Mouse (Mus musculus): Measurements from ENCODE around the gene Fat1. TPM values are rescaled to one million over a fixed set of nuclear protein-coding genes. Genes with fewer than 3 reads are reported as not detected.

Gene Fat1
- polyA plus RNA-seq, 1 experiment from 2014 or later, result 13.3 TPM

DNA sequence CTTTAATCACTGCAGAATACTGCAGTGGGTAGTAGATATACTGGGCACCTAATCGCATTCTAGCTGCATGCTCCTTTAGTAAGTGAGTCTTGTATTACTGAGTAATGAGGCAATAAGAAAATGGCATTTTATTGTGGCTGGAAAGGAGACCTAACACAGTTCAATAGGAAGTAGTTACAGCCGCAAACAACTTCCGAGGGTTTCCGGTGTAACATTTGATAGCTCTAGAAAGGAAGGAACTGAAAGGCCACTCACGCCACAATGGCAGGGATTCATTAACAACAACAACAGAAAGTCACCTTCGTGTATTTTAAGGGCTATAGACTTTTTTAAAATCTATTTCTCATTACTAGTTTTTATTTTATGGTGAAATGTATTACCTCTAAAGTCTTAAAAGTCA lies 62.6 kb downstream of the Fat1 start:
- DNase-seq (ENCODE audit: low spot score) (peak; percentile 69), ATAC-seq (replicated peaks; ENCODE audit: low FRiP score, low read depth) (no peak)
- Histone ChIP-seq H3K9me3 (replicated peaks; ENCODE audit: low read length) (no peaks in the 10 kb centered on the region), H3K4me1 (replicated peaks; ENCODE audit: insufficient read depth, low read length) (peaks cover 31% of the 10 kb centered on the region), H3K36me3 (ENCODE audit: insufficient read depth, low read length) (no peaks in the 10 kb centered on the region), H3K27ac (peak overlapping the region; percentile 77), H3K9ac (ENCODE audit: low read depth, low read length) (no peak overlapping the region), H3K27me3 (ENCODE audit: insufficient read depth, low read length) (no peaks in the 10 kb centered on the region), H3K4me2 (ENCODE audit: low read length) (peak overlapping the region; percentile 32; the same call in 1 of the 2 replicates), H3K4me3 (replicated peaks; ENCODE audit: low read depth, low read length) (no peak overlapping the region)
- 23% methylated on average over 6 of the region's 6 CpGs for WGBS
- no peak for TF ChIP-seq CTCF (IDR thresholded peaks at IDR 0.05; ENCODE audit: low read depth)

DNA sequence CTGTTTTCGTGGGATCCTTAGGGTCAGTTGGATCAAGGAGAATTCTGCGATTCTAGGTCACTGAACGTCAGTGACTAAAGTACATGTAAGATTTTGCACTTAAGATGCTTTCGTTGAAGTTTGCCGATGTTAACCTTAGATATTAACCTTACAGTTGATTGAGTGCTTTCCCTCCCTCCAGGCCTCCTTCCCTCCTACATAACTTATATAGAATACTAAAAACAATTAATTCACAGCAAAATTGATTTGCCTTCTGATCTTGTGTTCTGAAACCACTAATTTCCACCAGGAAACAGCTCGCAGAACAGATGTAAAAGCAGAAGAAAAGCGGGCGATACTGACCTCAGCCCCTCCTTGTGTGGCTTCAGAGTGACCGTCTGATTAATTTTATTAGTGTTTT lies 63.0 kb downstream of the Fat1 start:
- no peak for ATAC-seq (replicated peaks; ENCODE audit: low FRiP score, low read depth)
- H3K4me1 ChIP-seq (replicated peaks; ENCODE audit: insufficient read depth, low read length), result peaks cover 35% of the 10 kb centered on the region
- H3K4me2 ChIP-seq (ENCODE audit: low read length), result peak overlapping the region; percentile 32
- H3K9me3 ChIP-seq (replicated peaks; ENCODE audit: low read length), result no peaks in the 10 kb centered on the region
- H3K36me3 ChIP-seq (ENCODE audit: insufficient read depth, low read length), result no peaks in the 10 kb centered on the region
- TF ChIP-seq CTCF (IDR thresholded peaks at IDR 0.05; ENCODE audit: low read depth), result no peak
- no peak overlapping the region for H3K4me3 ChIP-seq (replicated peaks; ENCODE audit: low read depth, low read length)
- WGBS, result 15% methylated on average over 9 of the region's 9 CpGs
- no peak overlapping the region for H3K9ac ChIP-seq (ENCODE audit: low read depth, low read length)
- peak overlapping the region; percentile 77 for H3K27ac ChIP-seq
- no peaks in the 10 kb centered on the region for H3K27me3 ChIP-seq (ENCODE audit: insufficient read depth, low read length)
- no peak for DNase-seq (ENCODE audit: low spot score)

DNA sequence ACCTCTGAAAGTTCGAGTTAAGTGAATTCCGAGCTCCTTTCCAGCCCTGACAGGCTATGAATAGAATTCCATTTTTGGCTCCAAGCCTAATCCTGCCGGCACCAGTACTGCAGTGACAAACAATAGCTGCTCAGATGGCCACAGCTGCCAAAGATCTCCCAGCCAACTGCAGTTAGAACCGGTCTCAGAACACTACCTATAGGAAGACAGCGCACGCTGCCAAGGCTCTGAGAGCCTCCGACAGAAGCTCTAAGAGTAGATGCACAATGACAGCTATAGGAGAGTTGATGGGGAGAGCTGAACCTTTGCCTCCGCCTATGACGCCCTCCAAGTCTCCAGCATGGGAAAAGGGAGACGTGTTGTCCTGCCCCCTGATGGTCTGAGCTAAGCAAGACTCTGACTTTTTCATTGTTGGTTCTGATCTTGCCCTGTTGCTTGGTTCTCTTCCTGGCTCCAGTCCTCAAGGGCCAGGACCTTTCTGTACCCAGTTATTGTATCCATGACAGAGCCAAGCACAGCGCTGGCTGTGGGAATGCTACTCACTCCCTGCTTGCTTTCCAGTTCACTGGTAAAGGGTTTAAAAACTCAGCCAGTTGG lies 63.5 kb downstream of the Fat1 start:
- DNase-seq (ENCODE audit: low spot score), result peak; percentile 94
- H3K27me3 ChIP-seq (ENCODE audit: insufficient read depth, low read length), result no peaks in the 10 kb centered on the region
- H3K4me1 ChIP-seq (replicated peaks; ENCODE audit: insufficient read depth, low read length), result peaks cover 36% of the 10 kb centered on the region
- TF ChIP-seq CTCF (IDR thresholded peaks at IDR 0.05; ENCODE audit: low read depth), result peak; percentile 54; the same call in 1 of the 2 replicates
- H3K9me3 ChIP-seq (replicated peaks; ENCODE audit: low read length), result no peaks in the 10 kb centered on the region
- peak overlapping the region; percentile 77 for H3K27ac ChIP-seq
- no peaks in the 10 kb centered on the region for H3K36me3 ChIP-seq (ENCODE audit: insufficient read depth, low read length)
- no peak overlapping the region for H3K9ac ChIP-seq (ENCODE audit: low read depth, low read length)
- 17% methylated on average over 11 of the region's 11 CpGs for WGBS
- 0 out of 2 replicates have a peak overlapping the region, but pooled peaks have one; percentile 2 for H3K4me3 ChIP-seq (replicated peaks; ENCODE audit: low read depth, low read length)
- peak overlapping the region; percentile 32 for H3K4me2 ChIP-seq (ENCODE audit: low read length)
- peak; percentile 78 for ATAC-seq (replicated peaks; ENCODE audit: low FRiP score, low read depth)

GRCm38 (mm10) chr8:45001577-45002197 lies 66.4 kb downstream of the Fat1 start:
- Histone ChIP-seq H3K27ac (peak overlapping the region; percentile 62), H3K9me3 (replicated peaks; ENCODE audit: low read length) (no peaks in the 10 kb centered on the region), H3K9ac (ENCODE audit: low read depth, low read length) (no peak overlapping the region), H3K27me3 (ENCODE audit: insufficient read depth, low read length) (no peaks in the 10 kb centered on the region), H3K36me3 (ENCODE audit: insufficient read depth, low read length) (no peaks in the 10 kb centered on the region), H3K4me2 (ENCODE audit: low read length) (no peak overlapping the region), H3K4me3 (replicated peaks; ENCODE audit: low read depth, low read length) (no peak overlapping the region), H3K4me1 (replicated peaks; ENCODE audit: insufficient read depth, low read length) (peaks cover 31% of the 10 kb centered on the region)
- no peak for TF ChIP-seq CTCF (IDR thresholded peaks at IDR 0.05; ENCODE audit: low read depth)
- ATAC-seq (replicated peaks; ENCODE audit: low FRiP score, low read depth) (peak; percentile 77), DNase-seq (ENCODE audit: low spot score) (peak; percentile 72)
- 32% methylated on average over 8 of the region's 8 CpGs for WGBS

- H3K9me3 ChIP-seq (replicated peaks; ENCODE audit: low read length), result no peaks in the 10 kb centered on the region
- peak overlapping the region; percentile 62 for H3K27ac ChIP-seq
- no peak overlapping the region for H3K4me2 ChIP-seq (ENCODE audit: low read length)
- no peak overlapping the region for H3K4me3 ChIP-seq (replicated peaks; ENCODE audit: low read depth, low read length)
- ATAC-seq (replicated peaks; ENCODE audit: low FRiP score, low read depth), result no peak
- H3K36me3 ChIP-seq (ENCODE audit: insufficient read depth, low read length), result no peaks in the 10 kb centered on the region
- DNase-seq (ENCODE audit: low spot score), result no peak
- WGBS, result 70% methylated on average over 4 of the region's 4 CpGs
- no peak for TF ChIP-seq CTCF (IDR thresholded peaks at IDR 0.05; ENCODE audit: low read depth)
- H3K27me3 ChIP-seq (ENCODE audit: insufficient read depth, low read length), result no peaks in the 10 kb centered on the region
- H3K9ac ChIP-seq (ENCODE audit: low read depth, low read length), result no peak overlapping the region
- peaks cover 31% of the 10 kb centered on the region for H3K4me1 ChIP-seq (replicated peaks; ENCODE audit: insufficient read depth, low read length)
Observed at GRCm38 (mm10) chr8:45002686-45003085, 67.4 kb downstream of the Fat1 start.

DNA sequence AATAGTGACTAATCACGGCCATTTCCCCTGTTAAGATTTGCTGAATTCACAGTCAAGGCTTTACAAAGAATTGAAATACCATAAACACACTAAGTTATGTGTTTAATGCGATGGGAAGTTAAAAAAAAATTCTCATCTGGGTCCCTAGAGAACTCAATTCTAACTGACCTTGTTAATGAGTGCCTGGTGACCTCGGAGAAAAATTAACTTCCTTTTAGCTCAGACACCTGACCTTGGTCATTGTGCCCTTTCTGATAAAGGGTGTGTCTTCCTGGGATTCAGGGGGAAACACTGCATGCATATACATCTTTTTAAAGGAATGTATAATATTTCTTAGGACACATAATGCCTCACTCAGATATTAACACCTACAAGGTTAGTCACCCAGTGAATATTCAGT lies 68.8 kb downstream of the Fat1 start:
- peaks cover 24% of the 10 kb centered on the region for H3K4me1 ChIP-seq (replicated peaks; ENCODE audit: insufficient read depth, low read length)
- no peak overlapping the region for H3K4me3 ChIP-seq (replicated peaks; ENCODE audit: low read depth, low read length)
- H3K27me3 ChIP-seq (ENCODE audit: insufficient read depth, low read length), result no peaks in the 10 kb centered on the region
- H3K9me3 ChIP-seq (replicated peaks; ENCODE audit: low read length), result no peaks in the 10 kb centered on the region
- no peak for TF ChIP-seq CTCF (IDR thresholded peaks at IDR 0.05; ENCODE audit: low read depth)
- no peaks in the 10 kb centered on the region for H3K36me3 ChIP-seq (ENCODE audit: insufficient read depth, low read length)
- no peak for ATAC-seq (replicated peaks; ENCODE audit: low FRiP score, low read depth)
- no peak overlapping the region for H3K4me2 ChIP-seq (ENCODE audit: low read length)
- peak overlapping the region; percentile 25; the same call in 1 of the 2 replicates for H3K27ac ChIP-seq
- DNase-seq (ENCODE audit: low spot score), result no peak
- 47% methylated on average over 3 of the region's 3 CpGs for WGBS
- H3K9ac ChIP-seq (ENCODE audit: low read depth, low read length), result no peak overlapping the region

Data from kidney, postnatal 0 days (tissue).